Mouse (Mus musculus) thymus, adult 2 months (tissue): Measurements from ENCODE around the gene Spaca7.

Source experiments
- CTCF ChIP-seq: fragments of 200-500 bp; IDR thresholded peaks from 2 replicates; pipeline ENCODE4 v1.5.1; 2012; ENCODE audit warnings: mild to moderate bottlenecking, control low read depth, low read length, moderate library complexity, borderline replicate concordance; ENCODE audit not compliant: control insufficient read depth, poor library complexity, insufficient read depth; ENCODE audit errors: extremely low read depth
- POLR2A ChIP-seq: fragments of 200-500 bp; IDR thresholded peaks from 2 replicates; pipeline ENCODE4 v1.6.1; 2012; ENCODE audit warnings: mild to moderate bottlenecking, low read length, control low read depth, moderate library complexity; ENCODE audit not compliant: control insufficient read depth, poor library complexity, insufficient read depth; ENCODE audit errors: extremely low read depth

DNA sequence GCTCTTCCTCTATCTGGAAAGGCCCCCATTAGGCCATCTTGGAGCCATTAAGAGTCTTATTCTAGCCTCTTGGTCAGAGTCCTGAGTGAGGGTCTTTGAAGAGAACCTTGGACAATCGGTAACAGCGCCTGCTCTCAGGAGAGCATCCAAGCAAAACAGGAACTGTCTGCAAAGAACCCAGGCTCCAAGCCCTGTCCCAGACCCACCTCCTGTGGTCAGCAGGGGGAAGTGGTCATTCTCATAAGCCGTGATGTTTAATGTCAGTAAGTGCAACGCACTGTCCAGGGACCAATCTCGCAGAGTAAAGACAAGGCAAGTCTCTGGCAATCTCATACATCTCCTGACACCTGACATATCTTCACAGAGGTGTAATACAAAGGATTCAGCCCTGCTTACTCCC, 3.2 kb downstream of the Spaca7 start:
- TF ChIP-seq CTCF (no peak), POLR2A (no peak)
